Mouse (Mus musculus): ENCODE results near the gene Ensa.
"Not testable (repeated sequence)": the region's sequence is repeated elsewhere in the genome, so short reads cannot be mapped to it uniquely, and the experiment has no call there.

Ensa gene

GRCm38 (mm10) chr3:95645313-95646235 lies 20.8 kb downstream of the Ensa start:
- DNase-seq = peak; percentile 71

- no peak for DNase-seq
Measured at GRCm38 (mm10) chr3:95648016-95648415, 23.2 kb downstream of the Ensa start.

- DNase-seq = no peak
Measured at GRCm38 (mm10) chr3:95650276-95651032, 25.7 kb downstream of the Ensa start.

- DNase-seq = no peak
Measured at GRCm38 (mm10) chr3:95651033-95651373, 26.2 kb downstream of the Ensa start.

GRCm38 (mm10) chr3:95651391-95652203 lies 26.8 kb downstream of the Ensa start:
- no peak for DNase-seq

GRCm38 (mm10) chr3:95652204-95652811 lies 27.5 kb downstream of the Ensa start:
- DNase-seq = no peak

GRCm38 (mm10) chr3:95652871-95653270 lies 28.1 kb downstream of the Ensa start:
- DNase-seq = no peak

GRCm38 (mm10) chr3:95653473-95654034 lies 28.8 kb downstream of the Ensa start:
- DNase-seq = no peak

- not testable (repeated sequence) for DNase-seq
Measured at GRCm38 (mm10) chr3:95654371-95654770, 29.6 kb downstream of the Ensa start.

GRCm38 (mm10) chr3:95655437-95655836 lies 30.6 kb downstream of the Ensa start:
- DNase-seq = no peak

GRCm38 (mm10) chr3:95657108-95657507 lies 32.3 kb downstream of the Ensa start:
- DNase-seq = no peak

GRCm38 (mm10) chr3:95657711-95658110 lies 32.9 kb downstream of the Ensa start:
- DNase-seq = no peak

- DNase-seq = peak; percentile 96
Measured at GRCm38 (mm10) chr3:95658236-95658867, 33.6 kb downstream of the Ensa start, which contains the start of gene Mcl1. Gene Mcl1 (plus strand): TSS chr3:95658788.

- peak; percentile 72 for DNase-seq
Measured at GRCm38 (mm10) chr3:95658868-95659712, 34.3 kb downstream of the Ensa start.

- DNase-seq = no peak
Measured at GRCm38 (mm10) chr3:95659948-95660347, 35.2 kb downstream of the Ensa start.

- DNase-seq = peak; percentile 36
Measured at GRCm38 (mm10) chr3:95660788-95661478, 36.1 kb downstream of the Ensa start.

GRCm38 (mm10) chr3:95661945-95662715 lies 37.3 kb downstream of the Ensa start:
- peak; percentile 56 for DNase-seq

GRCm38 (mm10) chr3:95662724-95663449 lies 38.1 kb downstream of the Ensa start:
- DNase-seq = no peak
